Mouse (Mus musculus) embryonic facial prominence, embryonic 12.5 days (tissue): ENCODE results near the gene Fggy. TPM values are rescaled to one million over a fixed set of nuclear protein-coding genes. Genes with fewer than 3 reads are reported as not detected.

Source experiments
- ATAC-seq: fragments of 200-750 bp; cut with Nextera tagmentation; 2 replicates; pipeline ENCODE4 v1.8.0; 2017; ENCODE audit not compliant: insufficient number of reproducible peaks, insufficient read depth, low FRiP score, low TSS enrichment
- H3K27ac ChIP-seq: fragments of 300-500 bp; sonication (generic); 2 replicates; pipeline ENCODE4 v1.5.1; 2016; ENCODE audit warnings: mild to moderate bottlenecking
- H3K27me3 ChIP-seq: fragments of 300-500 bp; sonication (generic); 2 replicates; pipeline ENCODE4 v1.6.1; 2016; ENCODE audit warnings: mild to moderate bottlenecking, moderate library complexity
- H3K36me3 ChIP-seq: fragments of 300-500 bp; sonication (generic); 2 replicates; pipeline ENCODE4 v1.6.1; 2016; ENCODE audit warnings: mild to moderate bottlenecking
- H3K4me1 ChIP-seq: fragments of 300-500 bp; sonication (generic); 2 replicates; pipeline ENCODE4 v1.6.1; 2016
- H3K4me2 ChIP-seq: fragments of 300-500 bp; sonication (generic); replicated peaks from 2 replicates; pipeline ENCODE4 v1.6.1; 2016; ENCODE audit warnings: mild to moderate bottlenecking, moderate library complexity
- H3K4me3 ChIP-seq: fragments of 300-500 bp; sonication (generic); 2 replicates; pipeline ENCODE4 v1.5.1; 2016; ENCODE audit warnings: mild to moderate bottlenecking
- H3K9ac ChIP-seq: fragments of 300-500 bp; sonication (generic); 2 replicates; pipeline ENCODE4 v1.6.1; 2016; ENCODE audit warnings: mild to moderate bottlenecking, moderate library complexity
- H3K9me3 ChIP-seq: fragments of 300-500 bp; sonication (generic); 2 replicates; pipeline ENCODE4 v1.6.1; 2016; ENCODE audit warnings: mild to moderate bottlenecking, moderate library complexity
- WGBS: fragments of 180-500 bp; shearing (Covaris S2); methylation state at CpG from one replicate; pipeline ENCODE4 v1.1.7; 2016; 5-methylcytosine and 5-hydroxymethylcytosine counted together
- polyA plus RNA-seq: library from polyadenylated mRNA; unstranded; fragments of >200 nt; fragmentation: Nextera tagmentation; extraction: Ambion mirVana; gene quantifications from 2 replicates; pipeline ENCODE4 v1.2.1, GENCODE M21; 2016

The Fggy gene
- polyA plus RNA-seq, 1 experiment from 2014 or later: 9.4 TPM

DNA sequence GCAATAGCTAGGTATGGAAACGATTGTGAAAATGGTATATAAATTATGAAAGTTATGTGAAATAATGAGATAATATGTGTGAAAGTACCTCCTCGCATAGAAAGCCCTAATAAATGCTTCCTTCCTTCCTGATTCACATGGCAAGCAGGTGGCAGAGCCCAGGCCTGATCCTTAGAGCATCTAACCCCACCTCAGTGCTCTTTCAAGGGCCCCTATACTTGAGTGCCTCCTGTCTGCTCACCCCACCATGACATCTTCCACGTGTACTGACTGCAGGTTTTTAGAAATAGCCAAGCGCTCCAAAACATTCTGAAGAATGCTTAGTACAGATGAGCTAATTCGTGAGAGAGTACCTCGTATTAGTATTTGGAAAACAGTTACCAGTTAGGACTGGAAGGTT is 311.0 kb downstream of the Fggy start:
- H3K9me3 ChIP-seq: no peaks in the 10 kb centered on the region
- H3K27me3 ChIP-seq: no peaks in the 10 kb centered on the region
- 74% methylated on average over 6 of the region's 6 CpGs for WGBS
- no peak overlapping the region for H3K27ac ChIP-seq
- H3K4me3 ChIP-seq: no peak overlapping the region
- H3K4me1 ChIP-seq: 0 out of 2 replicates have a peak, but pooled peaks cover 11% of the 10 kb centered on the region
- H3K36me3 ChIP-seq: no peaks in the 10 kb centered on the region
- no peak overlapping the region for H3K9ac ChIP-seq
- no peak for ATAC-seq
- no peak overlapping the region for H3K4me2 ChIP-seq

DNA sequence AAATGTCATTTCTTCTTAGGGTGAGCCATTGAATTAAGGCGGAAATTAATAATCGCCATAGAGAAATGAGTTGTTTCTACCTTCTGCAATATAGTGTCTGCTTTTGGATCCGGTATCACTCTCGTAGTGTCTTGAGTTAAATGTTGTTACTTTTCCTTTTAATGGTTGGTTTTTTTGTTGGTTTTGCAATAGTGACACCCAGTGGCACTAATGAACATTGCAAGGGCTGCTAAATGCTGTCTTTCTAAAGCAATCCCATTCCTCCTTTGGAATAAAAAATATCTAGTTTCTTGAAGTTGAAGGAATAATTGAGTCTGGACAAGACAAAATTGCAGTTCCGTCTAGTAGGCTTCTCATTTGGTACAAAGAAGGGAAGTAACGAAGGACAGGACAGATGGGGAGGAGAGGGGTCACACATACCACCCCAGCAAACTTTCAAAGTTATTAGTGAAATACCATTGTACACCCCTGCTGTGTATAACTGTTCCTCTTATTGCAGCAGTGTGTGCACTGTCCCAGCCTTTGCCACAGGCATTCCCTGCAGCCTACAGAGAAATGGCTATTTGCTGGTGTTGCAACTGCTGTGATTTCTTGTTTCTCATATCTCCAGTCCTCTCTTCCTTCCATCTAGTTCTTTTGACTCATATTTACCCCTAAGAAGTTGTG is 314.0 kb downstream of the Fggy start:
- Histone ChIP-seq H3K27me3 (no peaks in the 10 kb centered on the region), H3K4me3 (no peak overlapping the region), H3K9me3 (no peaks in the 10 kb centered on the region), H3K4me1 (0 out of 2 replicates have a peak, but pooled peaks cover 11% of the 10 kb centered on the region), H3K36me3 (no peaks in the 10 kb centered on the region), H3K27ac (no peak overlapping the region), H3K9ac (no peak overlapping the region), H3K4me2 (no peak overlapping the region)
- no peak for ATAC-seq
- 16% methylated on average over 6 of the region's 6 CpGs for WGBS

DNA sequence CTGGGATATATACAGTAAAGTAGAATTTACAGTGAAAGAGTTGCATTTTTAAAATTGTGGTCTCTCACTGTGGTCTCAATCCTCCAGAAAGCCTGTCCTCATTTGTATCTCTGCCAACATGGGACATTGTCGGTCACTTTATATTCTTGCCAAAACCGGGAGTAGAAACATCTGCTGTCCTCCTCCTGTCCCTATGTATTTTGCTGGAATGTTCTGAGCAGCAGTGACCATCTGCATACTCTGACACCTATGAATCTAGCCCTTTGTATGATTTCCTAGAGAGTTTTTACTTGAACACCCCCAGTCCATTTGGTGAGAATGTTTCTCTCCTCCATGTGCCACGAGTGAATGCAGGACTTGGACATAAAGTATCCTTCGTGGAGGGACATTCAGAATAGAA is 318.6 kb downstream of the Fggy start:
- H3K9ac ChIP-seq: no peak overlapping the region
- H3K9me3 ChIP-seq: no peaks in the 10 kb centered on the region
- no peak for ATAC-seq
- no peak overlapping the region for H3K27ac ChIP-seq
- WGBS: 88% methylated on average over 4 of the region's 4 CpGs
- no peaks in the 10 kb centered on the region for H3K27me3 ChIP-seq
- no peaks in the 10 kb centered on the region for H3K36me3 ChIP-seq
- 0 out of 2 replicates have a peak, but pooled peaks cover 3% of the 10 kb centered on the region for H3K4me1 ChIP-seq
- no peak overlapping the region for H3K4me3 ChIP-seq
- H3K4me2 ChIP-seq: no peak overlapping the region

DNA sequence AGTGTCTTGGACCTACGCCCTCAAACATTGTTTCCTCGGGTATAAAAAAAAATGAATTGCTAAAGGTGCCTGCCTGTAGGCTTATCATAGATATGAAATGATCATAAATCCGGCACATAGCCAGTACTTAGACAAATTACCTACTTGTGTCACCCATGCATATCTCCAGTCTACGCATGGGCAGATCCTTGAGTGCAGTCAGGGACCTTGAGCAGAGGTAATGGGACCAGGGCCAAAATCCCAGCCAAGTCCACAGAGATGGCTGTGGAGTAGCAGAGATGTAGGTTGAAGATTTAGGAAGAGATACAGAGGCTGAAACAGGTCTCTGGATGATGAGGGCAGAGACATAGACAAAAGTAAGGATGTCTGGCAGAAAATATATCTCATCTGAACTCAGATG is 320.1 kb downstream of the Fggy start:
- Histone ChIP-seq H3K27me3 (no peaks in the 10 kb centered on the region), H3K27ac (no peak overlapping the region), H3K4me1 (0 out of 2 replicates have a peak, but pooled peaks cover 3% of the 10 kb centered on the region), H3K4me2 (no peak overlapping the region), H3K36me3 (no peaks in the 10 kb centered on the region), H3K4me3 (no peak overlapping the region), H3K9ac (no peak overlapping the region), H3K9me3 (no peaks in the 10 kb centered on the region)
- no peak for ATAC-seq
- 89% methylated on average over 4 of the region's 4 CpGs for WGBS

DNA sequence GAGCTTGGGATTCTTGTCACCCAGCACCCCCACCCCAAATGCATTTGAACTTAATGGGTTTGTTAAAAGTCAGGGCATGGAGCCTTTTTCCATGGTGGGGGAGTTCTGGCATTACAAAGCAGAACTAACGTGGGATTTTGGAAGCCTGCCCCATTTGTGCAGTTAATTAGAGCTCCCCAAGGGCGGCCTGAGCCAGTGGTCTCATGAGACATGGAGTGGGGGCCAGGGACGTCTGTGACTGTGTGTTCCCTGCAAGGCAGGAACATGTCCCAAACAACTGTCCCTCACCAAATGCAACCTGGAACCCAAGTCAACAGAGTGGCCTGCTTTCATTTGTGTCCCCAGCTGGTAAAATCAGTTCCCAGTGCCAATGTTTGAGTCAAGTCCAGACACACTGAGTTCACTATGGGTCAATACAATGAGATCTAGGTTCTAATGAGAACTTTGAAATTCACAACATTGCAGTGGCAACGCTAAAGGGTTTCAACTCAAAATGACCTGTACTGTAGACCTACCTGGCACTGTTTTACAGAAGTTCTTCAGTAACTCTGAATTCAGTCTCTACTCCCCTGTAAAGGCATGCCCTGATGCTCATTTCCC is 324.5 kb downstream of the Fggy start:
- no peak for ATAC-seq
- H3K4me3 ChIP-seq: no peak overlapping the region
- 44% methylated on average over 4 of the region's 4 CpGs for WGBS
- H3K4me1 ChIP-seq: peaks cover 16% of the 10 kb centered on the region
- no peak overlapping the region for H3K4me2 ChIP-seq
- no peak overlapping the region for H3K9ac ChIP-seq
- H3K27ac ChIP-seq: no peak overlapping the region
- H3K9me3 ChIP-seq: no peaks in the 10 kb centered on the region
- H3K27me3 ChIP-seq: no peaks in the 10 kb centered on the region
- H3K36me3 ChIP-seq: no peaks in the 10 kb centered on the region

DNA sequence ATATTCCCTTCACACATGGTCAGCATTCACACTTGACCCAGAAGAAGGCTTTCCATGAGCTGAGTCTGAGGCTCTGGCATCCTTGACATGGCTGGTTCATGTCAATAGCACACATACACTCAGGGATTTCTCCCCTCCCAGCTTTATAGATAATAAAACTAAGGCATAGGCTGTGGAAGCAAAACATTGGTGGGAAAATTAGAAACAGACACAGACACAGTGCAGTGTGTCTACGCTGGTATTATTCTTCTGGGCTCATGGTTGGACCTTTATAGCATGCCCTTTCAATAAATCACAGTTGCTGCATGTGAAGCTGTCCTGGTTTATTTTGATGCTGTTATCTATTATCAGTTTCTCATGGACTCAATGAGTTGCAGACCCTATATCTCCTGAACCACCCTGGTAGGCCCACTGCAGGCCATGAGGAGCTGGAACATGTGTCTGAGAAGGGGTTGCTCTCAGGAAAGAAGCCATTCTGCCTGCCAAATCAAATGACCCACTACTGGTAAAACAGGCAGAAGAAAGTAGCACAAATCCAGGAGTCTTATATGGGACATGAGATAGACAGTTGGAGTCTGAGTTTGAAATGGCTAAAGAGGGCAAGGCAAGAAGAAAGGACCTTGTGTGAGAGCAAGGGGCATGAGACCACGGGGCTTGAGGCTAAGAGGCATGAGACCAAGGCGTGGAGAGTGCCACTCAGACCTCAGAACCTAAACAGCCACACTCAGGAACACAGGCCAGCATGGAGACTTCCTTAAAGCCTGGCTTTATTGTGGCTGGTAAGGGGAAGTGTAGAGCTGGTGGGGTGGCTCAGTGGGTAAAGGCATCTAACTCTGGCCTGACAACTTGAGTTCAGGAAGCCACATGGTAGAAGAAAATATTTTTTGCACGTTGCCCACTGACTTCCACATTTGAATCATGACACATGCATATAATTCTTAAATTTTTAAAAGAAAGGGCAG is 327.2 kb downstream of the Fggy start:
- peak; percentile 41; the same call in 1 of the 2 replicates for ATAC-seq
- H3K9ac ChIP-seq: no peak overlapping the region
- no peak overlapping the region for H3K4me2 ChIP-seq
- H3K9me3 ChIP-seq: no peaks in the 10 kb centered on the region
- H3K27me3 ChIP-seq: no peaks in the 10 kb centered on the region
- peaks cover 16% of the 10 kb centered on the region for H3K4me1 ChIP-seq
- H3K4me3 ChIP-seq: no peak overlapping the region
- 73% methylated on average over 4 of the region's 4 CpGs for WGBS
- no peaks in the 10 kb centered on the region for H3K36me3 ChIP-seq
- no peak overlapping the region; the same call in 1 of the 2 replicates for H3K27ac ChIP-seq

DNA sequence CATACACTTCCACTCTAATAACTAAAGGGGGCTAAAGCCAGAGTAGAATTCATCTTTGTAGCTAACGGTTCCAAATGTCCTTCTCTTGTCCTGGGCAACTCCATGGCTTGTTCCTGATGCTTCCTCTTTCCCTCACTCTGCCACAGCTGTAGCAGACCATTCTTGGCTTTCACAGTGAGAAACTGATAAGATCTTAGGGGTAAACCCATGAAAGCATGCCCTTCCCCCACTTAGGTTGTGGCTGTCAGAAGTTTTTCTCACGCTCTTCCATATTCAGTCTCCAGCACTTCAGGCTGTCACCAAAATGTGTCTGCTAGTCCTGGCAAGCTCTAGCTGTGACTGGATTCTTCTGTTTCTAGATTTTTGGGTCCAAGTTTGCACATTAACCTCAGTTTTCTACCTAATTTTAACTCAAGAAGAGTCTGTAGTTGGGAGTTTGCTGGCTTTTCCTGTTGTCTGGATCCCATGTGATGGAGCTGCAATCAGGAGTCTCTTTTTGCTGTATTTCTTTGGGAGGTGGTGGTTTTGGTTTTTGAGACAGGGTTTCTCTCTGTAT is 338.0 kb downstream of the Fggy start:
- Histone ChIP-seq H3K27ac (peak overlapping the region; percentile 86), H3K27me3 (no peaks in the 10 kb centered on the region), H3K4me3 (no peak overlapping the region), H3K9ac (no peak overlapping the region), H3K4me2 (no peak overlapping the region), H3K4me1 (peaks cover 46% of the 10 kb centered on the region), H3K36me3 (no peaks in the 10 kb centered on the region), H3K9me3 (no peaks in the 10 kb centered on the region)
- ATAC-seq: no peak
- WGBS: 87% methylated on average over 2 of the region's 2 CpGs

DNA sequence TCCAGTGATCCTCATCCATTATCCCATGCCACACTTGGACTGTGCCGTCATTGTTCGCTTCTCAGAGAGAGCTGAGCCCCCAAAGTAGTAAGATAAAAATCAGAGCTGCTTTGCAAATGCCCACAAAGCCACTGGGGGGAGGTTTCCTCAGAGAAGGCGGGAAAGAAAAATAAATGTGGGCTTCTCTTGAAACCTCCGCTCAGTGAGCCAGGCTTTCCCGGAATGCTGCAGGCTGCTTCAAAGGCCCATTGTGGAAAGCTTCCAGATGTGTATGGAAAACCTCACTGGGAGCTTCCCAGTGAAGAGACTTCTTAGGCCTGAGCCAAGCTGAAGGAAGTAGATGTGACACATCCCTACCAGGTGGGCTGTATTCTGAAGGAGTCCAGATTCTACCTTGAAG is 339.3 kb downstream of the Fggy start:
- Histone ChIP-seq H3K27me3 (no peaks in the 10 kb centered on the region), H3K9me3 (no peaks in the 10 kb centered on the region), H3K4me3 (no peak overlapping the region), H3K4me2 (no peak overlapping the region), H3K4me1 (peaks cover 55% of the 10 kb centered on the region), H3K9ac (no peak overlapping the region), H3K27ac (peak overlapping the region; percentile 86), H3K36me3 (no peaks in the 10 kb centered on the region)
- no peak for ATAC-seq
- whole genome bisulfite sequencing: 9% methylated on average over 5 of the region's 5 CpGs

DNA sequence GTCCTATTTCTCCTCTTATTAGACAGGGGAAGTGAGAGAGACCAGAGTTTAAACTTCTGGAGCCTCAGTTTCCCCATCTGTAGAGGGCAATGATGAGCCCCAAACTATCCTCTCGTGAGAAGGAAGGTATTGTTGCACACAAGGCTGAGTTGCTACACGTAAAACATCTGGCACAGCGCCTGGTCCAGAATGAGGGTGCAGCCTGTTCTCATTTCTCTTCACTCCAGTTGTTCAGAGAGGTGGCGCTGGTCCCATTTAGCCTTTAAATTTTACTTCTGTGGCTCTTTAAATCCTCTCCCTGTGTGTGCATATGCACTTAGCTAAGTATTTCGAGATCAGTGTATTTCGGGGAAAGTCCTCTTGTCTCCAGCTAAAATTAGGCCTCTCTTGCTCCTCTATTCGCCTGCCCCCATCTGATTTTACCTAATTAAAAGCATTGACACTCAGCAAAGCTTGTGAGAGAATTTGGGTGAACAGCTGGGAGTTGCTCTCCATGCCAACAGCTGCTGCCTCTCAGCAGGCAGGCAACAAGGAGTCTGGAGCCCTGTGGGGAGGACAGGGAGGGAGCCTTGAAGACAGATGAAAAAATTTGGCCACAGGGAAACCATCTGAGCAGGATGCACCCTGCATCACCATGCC is 340.0 kb downstream of the Fggy start:
- Histone ChIP-seq H3K27ac (peak overlapping the region; percentile 86), H3K36me3 (no peaks in the 10 kb centered on the region), H3K9ac (no peak overlapping the region), H3K27me3 (no peaks in the 10 kb centered on the region), H3K4me2 (no peak overlapping the region), H3K4me1 (peaks cover 55% of the 10 kb centered on the region), H3K4me3 (no peak overlapping the region), H3K9me3 (no peaks in the 10 kb centered on the region)
- no peak for ATAC-seq
- WGBS: 55% methylated on average over 7 of the region's 7 CpGs

DNA sequence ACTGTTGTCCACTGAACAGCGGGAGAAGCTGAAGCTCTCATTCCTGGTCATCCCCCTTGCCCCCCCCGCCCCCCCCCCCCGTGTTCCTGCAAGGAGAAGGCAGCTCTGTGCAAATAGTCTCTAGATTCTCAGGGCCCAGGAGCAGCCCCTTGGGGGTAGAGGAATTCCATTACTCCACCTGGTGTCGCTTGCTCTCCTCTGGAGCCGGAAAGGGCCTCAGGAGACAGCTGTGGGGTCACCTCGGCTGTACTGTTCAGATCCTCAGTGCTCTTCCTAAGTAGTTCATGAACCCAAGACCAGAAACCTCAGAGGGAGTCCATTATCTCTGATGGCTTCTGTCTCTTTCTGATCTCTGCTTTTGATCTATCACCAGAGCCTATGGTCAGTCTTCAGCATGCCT is 341.4 kb downstream of the Fggy start:
- Histone ChIP-seq H3K36me3 (no peaks in the 10 kb centered on the region), H3K9me3 (no peaks in the 10 kb centered on the region), H3K9ac (no peak overlapping the region), H3K4me3 (no peak overlapping the region), H3K27me3 (no peaks in the 10 kb centered on the region), H3K4me2 (no peak overlapping the region), H3K27ac (no peak overlapping the region), H3K4me1 (peaks cover 55% of the 10 kb centered on the region)
- 32% methylated on average over 4 of the region's 6 CpGs for WGBS
- ATAC-seq: no peak
